Mouse (Mus musculus) right cerebral cortex, postnatal 25 days (tissue): Measurements from ENCODE around the gene Methig1.
A peak's percentile ranks its signal among the peaks of the same experiment; 100 is the strongest.
"Not testable (repeated sequence)": the region's sequence is repeated elsewhere in the genome, so short reads cannot be mapped to it uniquely, and the experiment has no call there.

ENCODE experiments used
- DNase-seq: peaks from one replicate; pipeline ENCODE4 v3.0.0; 2022

The Methig1 gene

DNA sequence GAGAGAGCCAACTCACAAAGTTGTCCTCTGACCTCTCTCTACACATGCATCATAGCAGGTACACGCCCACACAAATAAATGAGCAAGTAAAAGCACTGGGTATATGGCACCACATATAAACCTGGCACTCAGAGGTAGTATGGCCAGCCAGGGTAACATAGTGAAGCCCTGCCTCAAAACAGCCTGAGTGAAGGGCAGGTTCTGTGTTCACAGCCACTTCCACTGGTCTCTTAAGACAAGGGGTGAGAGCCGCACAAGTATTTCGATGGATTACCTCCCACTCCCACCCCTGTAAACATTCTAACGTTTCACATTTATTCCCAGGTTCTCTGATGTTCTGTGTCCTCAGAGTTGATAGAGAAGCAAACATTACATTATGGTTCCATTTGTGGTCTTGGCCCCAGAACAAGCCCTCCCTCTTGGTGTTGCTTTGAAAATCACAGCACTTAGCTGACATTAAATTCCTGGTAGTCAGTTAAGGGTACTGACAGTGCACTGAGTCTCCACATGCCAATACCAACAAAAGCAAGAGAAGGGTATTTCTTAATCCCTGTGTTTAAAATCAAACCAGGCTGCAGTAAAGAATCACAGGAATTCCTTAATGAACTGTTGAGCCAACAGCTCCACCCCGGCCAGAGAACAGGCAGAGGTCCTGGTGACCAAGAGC, 11.5 kb upstream of the Methig1 start:
- DNase-seq, result not testable (repeated sequence)

GRCm38 (mm10) chr15:100345484-100345883, 7.5 kb upstream of the Methig1 start:
- DNase-seq, result no peak

- no peak for DNase-seq
Observed at GRCm38 (mm10) chr15:100346761-100347160, 6.2 kb upstream of the Methig1 start.

GRCm38 (mm10) chr15:100349496-100349895, 3.5 kb upstream of the Methig1 start:
- no peak for DNase-seq

DNA sequence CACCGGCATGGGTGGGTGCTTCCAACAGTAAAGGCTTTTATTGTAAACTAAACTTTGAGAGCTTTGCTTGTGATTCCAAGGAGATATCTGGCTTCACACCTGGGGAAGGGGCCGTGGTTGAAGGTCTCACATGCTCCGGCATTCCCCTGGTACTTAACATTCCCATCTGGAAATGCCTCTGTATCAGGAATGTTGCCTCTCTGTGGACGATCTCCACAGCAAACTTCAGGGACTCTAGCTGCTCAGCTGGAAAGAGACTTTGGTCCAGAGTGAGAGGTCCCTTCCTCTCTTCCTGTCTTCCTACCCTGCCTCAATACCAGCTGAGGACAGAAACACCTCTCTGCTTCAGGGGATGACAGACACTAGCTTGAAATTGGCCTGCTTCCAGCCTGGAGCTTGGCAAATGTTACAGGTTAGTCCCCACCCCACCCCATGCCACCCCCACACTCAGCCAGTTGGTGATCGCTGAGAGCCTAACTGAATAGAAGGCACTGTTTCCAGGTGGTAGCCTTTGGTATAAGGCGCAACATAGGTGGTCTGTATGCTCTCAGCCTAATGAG, 1.4 kb upstream of the Methig1 start:
- DNase-seq, result no peak

GRCm38 (mm10) chr15:100353399-100353798, 450 bp downstream of the Methig1 start:
- DNase-seq, result not testable (repeated sequence)

- no peak for DNase-seq
Observed at GRCm38 (mm10) chr15:100355876-100356275, 2.9 kb downstream of the Methig1 start.

DNA sequence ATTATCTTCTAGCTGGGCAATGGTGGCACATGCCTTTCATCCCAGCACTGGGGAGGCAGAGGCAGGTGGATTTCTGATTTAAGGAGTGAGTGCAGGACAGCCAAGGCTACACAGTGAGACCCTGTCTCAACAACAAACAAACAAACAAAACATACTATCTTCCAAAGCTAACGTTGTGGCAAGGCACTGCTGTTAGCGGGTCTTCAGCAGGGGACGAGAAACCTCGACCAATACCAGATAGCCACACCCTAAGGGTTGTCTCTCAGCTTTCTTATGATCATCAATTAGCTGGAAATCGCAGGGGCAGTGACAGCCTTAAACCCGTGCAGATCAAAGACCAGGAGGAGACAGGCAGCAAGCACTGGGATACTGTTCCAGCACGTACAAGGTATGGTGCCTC, 11.3 kb downstream of the Methig1 start, which contains the start of gene Higd1c:
TSS of gene Higd1c (plus strand) at position 301 of the 400 bp plus-strand sequence.
- no peak for DNase-seq

GRCm38 (mm10) chr15:100365967-100366366, 13.0 kb downstream of the Methig1 start:
- not testable (repeated sequence) for DNase-seq

GRCm38 (mm10) chr15:100367119-100367518, 14.2 kb downstream of the Methig1 start:
- DNase-seq, result no peak

- peak; percentile 66 for DNase-seq
Observed at GRCm38 (mm10) chr15:100375066-100375465, 22.1 kb downstream of the Methig1 start.

GRCm38 (mm10) chr15:100377847-100378505, 25.0 kb downstream of the Methig1 start:
- not testable (repeated sequence) for DNase-seq

DNA sequence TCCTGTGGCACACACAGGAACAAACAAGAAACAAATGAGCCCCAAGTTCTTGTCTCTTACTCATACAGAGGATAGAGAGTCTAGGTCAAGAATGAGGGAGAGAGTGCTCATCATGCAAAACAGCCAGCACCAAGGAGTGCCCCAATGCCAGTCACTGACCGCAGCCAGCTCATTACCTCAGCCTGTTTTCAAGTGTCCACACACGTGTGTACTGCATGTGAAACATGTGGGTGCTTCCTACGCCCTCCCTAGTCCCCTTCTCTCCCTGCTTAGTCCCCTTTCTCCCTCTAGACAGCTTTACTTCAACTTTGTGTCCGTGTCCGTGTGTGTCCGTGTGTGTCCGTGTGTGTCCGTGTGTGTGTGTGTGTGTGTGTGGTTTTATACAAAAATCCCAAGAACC, 26.7 kb downstream of the Methig1 start:
- no peak for DNase-seq

DNA sequence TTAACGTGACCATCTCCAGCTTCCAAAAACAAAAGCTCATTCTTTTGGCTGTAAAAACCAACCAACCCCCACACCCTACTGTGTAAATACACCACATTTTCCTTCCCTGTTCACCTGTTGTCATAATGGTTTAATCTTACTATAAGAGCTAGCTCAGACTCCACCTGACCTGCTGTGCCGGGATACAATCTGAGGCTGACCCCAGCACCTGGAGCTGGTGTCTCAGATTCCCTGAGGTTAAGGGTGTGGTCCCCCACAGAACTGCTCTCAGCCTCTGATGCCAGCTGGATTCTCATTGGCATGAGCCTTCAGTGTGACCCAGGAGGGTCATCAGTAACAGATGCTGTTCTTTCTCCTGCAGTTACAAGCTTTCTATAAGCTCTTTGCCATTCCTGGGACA, 27.2 kb downstream of the Methig1 start:
- DNase-seq, result no peak

DNA sequence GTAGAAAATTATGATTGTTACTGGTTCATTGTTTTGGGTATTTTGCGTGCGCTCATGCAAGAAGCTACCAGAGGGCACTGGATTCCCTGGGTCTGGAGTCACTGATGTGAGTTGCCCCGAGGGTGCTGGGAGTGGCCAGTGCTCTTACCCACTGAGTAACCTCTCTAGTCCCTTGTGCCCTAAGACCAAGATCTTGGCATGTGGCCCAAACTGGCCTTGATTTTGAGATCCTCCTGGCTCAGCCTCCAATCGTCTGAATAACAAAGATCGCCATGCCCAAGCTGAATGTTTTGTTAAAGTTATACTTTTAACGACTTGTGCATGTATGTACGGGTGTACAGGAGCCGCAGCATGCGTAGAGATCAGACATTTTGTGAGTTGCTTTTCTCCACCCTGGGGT, 32.8 kb downstream of the Methig1 start:
- no peak for DNase-seq

GRCm38 (mm10) chr15:100387544-100388223, 34.7 kb downstream of the Methig1 start:
- no peak for DNase-seq

DNA sequence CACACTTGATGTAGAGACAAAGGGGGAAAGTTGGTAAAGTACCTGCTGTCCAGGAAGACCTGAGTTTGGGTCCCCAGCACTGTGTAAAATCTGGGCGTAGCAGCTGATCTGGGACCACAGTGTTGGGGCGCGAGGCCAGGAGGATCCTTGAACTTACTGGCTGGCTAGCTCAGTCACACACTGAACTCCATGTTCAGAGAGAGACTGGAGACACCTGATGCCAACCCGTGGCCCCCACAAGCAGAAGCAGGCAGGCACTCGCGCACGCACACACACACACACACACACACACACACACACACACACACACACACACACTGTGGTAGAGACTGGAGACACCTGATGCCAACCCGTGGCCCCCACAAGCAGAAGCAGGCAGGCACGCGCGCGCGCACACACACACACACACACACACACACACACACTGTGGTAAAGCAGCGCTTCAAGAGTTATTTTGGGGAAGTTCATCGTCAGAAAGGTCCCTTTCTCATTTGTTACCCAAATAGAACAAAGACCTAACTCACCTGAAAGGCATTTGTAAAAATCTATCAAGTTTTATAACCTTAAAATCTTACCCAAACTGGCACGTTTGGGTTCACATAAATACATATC, 35.4 kb downstream of the Methig1 start:
- no peak for DNase-seq

- DNase-seq, result no peak
Observed at GRCm38 (mm10) chr15:100388886-100389285, 35.9 kb downstream of the Methig1 start.

DNA sequence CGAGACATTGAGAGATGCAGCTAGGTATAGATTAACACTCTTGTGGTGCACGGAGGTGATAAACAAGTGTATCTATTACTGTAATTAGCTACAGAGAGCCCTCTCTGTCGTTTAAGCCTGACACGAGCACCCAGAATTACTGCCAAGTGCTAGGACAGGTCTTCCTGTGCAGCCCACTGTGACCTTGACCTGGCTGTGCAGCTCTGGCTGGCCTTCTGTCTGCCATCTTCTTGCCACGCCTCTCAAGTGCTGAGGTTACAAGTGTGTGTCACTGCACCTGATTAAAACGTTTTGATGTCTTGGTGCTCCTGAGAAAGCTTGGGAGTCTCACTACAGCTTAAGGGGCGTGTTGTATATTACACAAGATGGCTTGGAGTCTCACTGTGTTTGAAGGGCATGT, 38.1 kb downstream of the Methig1 start:
- DNase-seq, result no peak

- no peak for DNase-seq
Observed at GRCm38 (mm10) chr15:100391599-100391998, 38.6 kb downstream of the Methig1 start.

DNA sequence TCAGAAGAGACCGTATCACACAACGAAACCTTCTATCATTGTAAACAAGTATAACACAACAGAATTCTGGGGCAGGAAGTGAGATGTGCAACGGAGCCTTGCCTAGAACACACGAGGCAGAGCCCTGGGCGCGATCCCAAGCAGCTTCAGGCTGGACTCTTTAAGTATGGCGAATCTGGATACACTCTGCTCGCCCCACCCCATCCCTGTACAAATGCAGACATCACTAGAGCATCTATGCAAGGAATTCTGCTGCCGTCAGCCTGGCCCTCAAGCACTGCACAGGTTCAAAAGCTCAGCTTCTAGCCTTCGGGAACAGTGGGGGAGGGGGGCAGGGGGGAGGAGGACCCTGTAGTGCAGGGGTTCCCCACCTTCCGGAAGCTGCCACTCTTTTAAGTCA, 40.1 kb downstream of the Methig1 start:
- no peak for DNase-seq

GRCm38 (mm10) chr15:100395561-100395960, 42.6 kb downstream of the Methig1 start:
- no peak for DNase-seq

- no peak for DNase-seq
Observed at GRCm38 (mm10) chr15:100400592-100401250, 47.8 kb downstream of the Methig1 start.
